Mouse (Mus musculus) brain, adult 10 weeks (tissue): ENCODE results near the gene Atp7a. TPM values are rescaled to one million over a fixed set of nuclear protein-coding genes. Genes with fewer than 3 reads are reported as not detected.

Source experiments
- polyA plus RNA-seq: library from polyadenylated mRNA; stranded (reverse); fragments of 350-450 nt; fragmentation: Illumina TruSeq; extraction: RNeasy Lipid Tissue Mini Kit (QIAGEN cat#74804); gene quantifications from one replicate; pipeline ENCODE4 v1.2.3, GENCODE M21; 2015; ENCODE audit warnings: low read depth, low replicate concordance

The Atp7a gene
- 3.3 TPM for polyA plus RNA-seq

GRCm38 (mm10) chrX:106026418-106027342 lies at the start of gene Atp7a:
Gene Atp7a (plus strand): TSS chrX:106027276.

GRCm38 (mm10) chrX:106011465-106012159 lies 15.5 kb upstream of the Atp7a start, which contains the start of gene Magt1:
Gene Magt1 (minus strand): TSS chrX:106011906.

GRCm38 (mm10) chrX:106015571-106016322 lies 11.3 kb upstream of the Atp7a start, which contains the start of gene Cox7b:
Gene Cox7b (plus strand): TSS chrX:106015700.

GRCm38 (mm10) chrX:106142936-106143335 lies 115.9 kb downstream of the Atp7a start, which contains the start of gene Tlr13:
Gene Tlr13 (plus strand): TSS chrX:106143204.

Other genes starting within 250 kb of the Atp7a start
- 66.6 TPM for gene Atrx, start 97.9 kb upstream of the Atp7a start, polyA plus RNA-seq
- 11.1 TPM for gene Magt1, start 15.4 kb upstream of the Atp7a start, polyA plus RNA-seq
- 681 TPM for gene Cox7b, start 11.6 kb upstream of the Atp7a start, polyA plus RNA-seq
- gene Tlr13, start 115.9 kb downstream of the Atp7a start, polyA plus RNA-seq: 1.6 TPM
- gene Pgk1, start 159.8 kb downstream of the Atp7a start, polyA plus RNA-seq: 770 TPM
- 34.2 TPM for gene Taf9b, start 193.9 kb downstream of the Atp7a start, polyA plus RNA-seq
- gene Fnd3c2, start 228.1 kb downstream of the Atp7a start, polyA plus RNA-seq: not detected